Mouse (Mus musculus): Measurements from ENCODE around the gene Hspa12a.

DNA sequence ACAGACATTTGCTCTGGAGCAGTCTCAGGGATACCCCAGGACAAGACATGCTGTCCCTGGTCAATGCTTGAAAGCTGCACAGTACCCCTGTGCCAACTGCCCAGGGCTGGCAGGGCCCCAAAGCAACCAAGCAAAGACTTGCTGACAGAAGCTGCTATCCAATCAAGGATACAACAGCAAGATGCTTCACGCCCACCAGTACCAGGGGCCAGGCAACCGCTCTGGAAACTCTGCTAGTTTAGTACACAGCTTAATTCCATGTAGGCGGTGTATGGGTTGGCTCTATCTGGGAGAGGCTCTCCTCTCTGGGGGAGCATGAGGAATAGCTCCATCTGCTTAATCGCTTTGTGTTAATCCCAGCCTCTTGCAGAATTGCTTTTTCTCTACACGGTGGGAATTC lies 113.9 kb downstream of the Hspa12a start:
- TF ChIP-seq POLR2AphosphoS2 (IDR thresholded peaks at IDR 0.05; ENCODE audit: insufficient read length, low read depth) (no peak), TCF12 (IDR thresholded peaks at IDR 0.05; ENCODE audit: insufficient read depth, poor library complexity, severe bottlenecking) (no peak), POLR2A (IDR thresholded peaks at IDR 0.05; ENCODE audit: insufficient read length, low read depth) (no peak), E2F4 (IDR thresholded peaks at IDR 0.05; ENCODE audit: insufficient read depth) (no peak), MAX (IDR thresholded peaks at IDR 0.05; ENCODE audit: low read depth) (no peak), USF1 (IDR thresholded peaks at IDR 0.05; ENCODE audit: low read depth) (no peak), CEBPB (IDR thresholded peaks at IDR 0.05; ENCODE audit: insufficient read depth, poor library complexity, severe bottlenecking) (no peak), SRF (IDR thresholded peaks at IDR 0.05; ENCODE audit: control insufficient read depth, insufficient read length, low read depth) (no peak), REST (IDR thresholded peaks at IDR 0.05; ENCODE audit: insufficient read depth, insufficient read length) (no peak)

Data from myocyte (in vitro differentiated cells).